Mouse (Mus musculus) forebrain, embryonic 10.5 days (tissue): ENCODE results near the gene Sh3bgrl2. TPM values are rescaled to one million over a fixed set of nuclear protein-coding genes. Genes with fewer than 3 reads are reported as not detected.

Experiments used
- DNase-seq: peaks from one replicate; pipeline ENCODE4 v3.0.0-alpha.2; 2017; ENCODE audit warnings: low spot score; ENCODE audit errors: extremely low spot score
- H3K27ac ChIP-seq: fragments of 300-500 bp; sonication (generic); 2 replicates; pipeline ENCODE4 v1.5.1; 2016; ENCODE audit warnings: mild to moderate bottlenecking
- H3K27me3 ChIP-seq: fragments of 300-500 bp; sonication (generic); 2 replicates; pipeline ENCODE4 v1.6.1; 2016; ENCODE audit warnings: mild to moderate bottlenecking; ENCODE audit not compliant: poor library complexity, severe bottlenecking
- H3K36me3 ChIP-seq: fragments of 300-500 bp; sonication (generic); replicated peaks from 2 replicates; pipeline ENCODE4 v1.6.1; 2016; ENCODE audit warnings: mild to moderate bottlenecking, moderate library complexity
- H3K4me1 ChIP-seq: fragments of 300-500 bp; sonication (generic); 2 replicates; pipeline ENCODE4 v1.6.1; 2016
- H3K4me3 ChIP-seq: fragments of 300-500 bp; sonication (generic); 2 replicates; pipeline ENCODE4 v1.5.1; 2016; ENCODE audit warnings: mild to moderate bottlenecking, moderate library complexity
- H3K9me3 ChIP-seq: fragments of 300-500 bp; sonication (generic); 2 replicates; pipeline ENCODE4 v1.6.1; 2016; ENCODE audit warnings: mild to moderate bottlenecking, moderate library complexity
- WGBS: fragments of 180-500 bp; shearing (Covaris S2); methylation state at CpG from one replicate; pipeline ENCODE4 v1.1.7; 2016; 5-methylcytosine and 5-hydroxymethylcytosine counted together
- polyA plus RNA-seq: library from polyadenylated mRNA; unstranded; fragments of >200 nt; fragmentation: Nextera tagmentation; extraction: Ambion mirVana; gene quantifications from 2 replicates; pipeline ENCODE4 v1.2.1, GENCODE M21; 2016

Sh3bgrl2 gene
- polyA plus RNA-seq, 1 experiment from 2014 or later, result 12.1 TPM

DNA sequence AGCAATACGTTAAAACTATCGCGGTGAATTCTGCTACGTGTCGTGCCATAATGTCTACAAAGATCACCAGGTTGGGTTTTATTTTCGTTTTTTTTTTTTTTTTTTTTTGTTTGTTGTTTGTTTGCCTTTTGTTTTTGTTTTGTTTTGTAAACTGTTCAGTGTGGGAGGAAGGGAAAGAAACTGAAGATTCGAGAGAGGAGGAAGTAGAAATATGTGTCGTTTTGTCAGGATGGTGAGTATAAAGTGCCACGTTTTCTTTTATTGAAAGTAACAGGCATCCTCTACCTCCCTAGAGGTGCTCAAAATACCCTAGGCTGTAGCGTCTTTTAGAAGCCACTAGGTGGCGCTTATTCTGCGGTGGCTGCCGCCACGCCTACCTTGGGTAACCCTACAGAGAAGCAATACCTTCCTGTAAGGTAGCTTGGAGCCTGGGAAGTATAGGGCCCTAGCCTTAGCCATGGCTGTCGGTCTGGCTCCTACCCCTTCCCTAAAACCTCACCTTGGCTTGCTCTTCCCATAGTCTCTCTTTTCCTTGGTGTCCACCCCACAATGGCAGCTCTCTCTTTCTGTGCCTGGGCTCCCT lies 104.6 kb downstream of the Sh3bgrl2 start:
- Histone ChIP-seq H3K9me3 (peaks cover 5% of the 10 kb centered on the region; the same call in 1 of the 2 replicates), H3K27ac (0 out of 2 replicates have a peak overlapping the region, but pooled peaks have one; percentile 25), H3K36me3 (no peaks in the 10 kb centered on the region), H3K27me3 (peaks cover 4% of the 10 kb centered on the region; the same call in 1 of the 2 replicates), H3K4me3 (no peak overlapping the region), H3K4me1 (peaks cover 23% of the 10 kb centered on the region)
- no peak for DNase-seq
- WGBS, result 29% methylated on average over 15 of the region's 15 CpGs

- Histone ChIP-seq H3K36me3 (no peaks in the 10 kb centered on the region), H3K4me3 (no peak overlapping the region), H3K9me3 (peaks cover 5% of the 10 kb centered on the region; the same call in 1 of the 2 replicates), H3K27ac (no peak overlapping the region), H3K4me1 (peaks cover 11% of the 10 kb centered on the region), H3K27me3 (peaks cover 4% of the 10 kb centered on the region; the same call in 1 of the 2 replicates)
- WGBS, result 82% methylated on average over 5 of the region's 5 CpGs
- DNase-seq, result no peak
These were observed 106.5 kb downstream of the Sh3bgrl2 start for GRCm38 (mm10) chr9:83654601-83655000.

GRCm38 (mm10) chr9:83656960-83657651 lies 109.0 kb downstream of the Sh3bgrl2 start:
- peaks cover 12% of the 10 kb centered on the region; the same call in 1 of the 2 replicates for H3K9me3 ChIP-seq
- H3K27ac ChIP-seq, result 0 out of 2 replicates have a peak overlapping the region, but pooled peaks have one; percentile 20
- H3K36me3 ChIP-seq, result no peaks in the 10 kb centered on the region; the same call in 1 of the 2 replicates
- peaks cover 11% of the 10 kb centered on the region for H3K4me1 ChIP-seq
- peaks cover 4% of the 10 kb centered on the region; the same call in 1 of the 2 replicates for H3K27me3 ChIP-seq
- H3K4me3 ChIP-seq, result no peak overlapping the region
- DNase-seq, result no peak
- 47% methylated on average over 8 of the region's 8 CpGs for WGBS

DNA sequence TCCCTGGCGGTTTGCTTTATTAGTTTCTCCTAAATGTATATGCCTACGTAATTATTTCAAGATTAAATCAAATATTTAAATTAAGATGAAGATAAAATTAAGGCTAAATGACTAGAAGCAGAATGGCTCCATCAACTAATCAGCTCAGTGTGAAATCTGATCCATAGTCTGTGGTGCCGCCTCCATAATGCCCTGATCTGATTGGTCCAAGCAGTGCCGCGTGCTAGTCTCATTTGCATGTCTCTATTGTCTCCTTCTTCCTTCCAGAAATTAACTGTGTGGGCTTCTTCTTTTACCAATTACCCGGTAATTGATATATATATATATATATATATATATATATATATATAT lies 109.5 kb downstream of the Sh3bgrl2 start:
- peaks cover 11% of the 10 kb centered on the region for H3K4me1 ChIP-seq
- H3K4me3 ChIP-seq, result no peak overlapping the region
- H3K27ac ChIP-seq, result no peak overlapping the region
- H3K9me3 ChIP-seq, result peaks cover 12% of the 10 kb centered on the region; the same call in 1 of the 2 replicates
- DNase-seq, result no peak
- 59% methylated on average over 6 of the region's 6 CpGs for WGBS
- H3K27me3 ChIP-seq, result peaks cover 4% of the 10 kb centered on the region; the same call in 1 of the 2 replicates
- no peaks in the 10 kb centered on the region; the same call in 1 of the 2 replicates for H3K36me3 ChIP-seq

- no peaks in the 10 kb centered on the region for H3K27me3 ChIP-seq
- 93% methylated on average over 2 of the region's 2 CpGs for WGBS
- peaks cover 12% of the 10 kb centered on the region; the same call in 1 of the 2 replicates for H3K9me3 ChIP-seq
- no peak overlapping the region for H3K27ac ChIP-seq
- no peak for DNase-seq
- no peak overlapping the region for H3K4me3 ChIP-seq
- H3K36me3 ChIP-seq, result no peaks in the 10 kb centered on the region; the same call in 1 of the 2 replicates
- peaks cover 20% of the 10 kb centered on the region for H3K4me1 ChIP-seq
These were observed 111.0 kb downstream of the Sh3bgrl2 start for GRCm38 (mm10) chr9:83659081-83659480.

GRCm38 (mm10) chr9:83661811-83662210 lies 113.7 kb downstream of the Sh3bgrl2 start:
- Histone ChIP-seq H3K4me3 (no peak overlapping the region), H3K27me3 (peaks cover 13% of the 10 kb centered on the region), H3K27ac (no peak overlapping the region), H3K36me3 (no peaks in the 10 kb centered on the region; the same call in 1 of the 2 replicates), H3K4me1 (peaks cover 44% of the 10 kb centered on the region), H3K9me3 (peaks cover 7% of the 10 kb centered on the region; the same call in 1 of the 2 replicates)
- DNase-seq, result no peak
- WGBS, result 90% methylated on average over 5 of the region's 5 CpGs

DNA sequence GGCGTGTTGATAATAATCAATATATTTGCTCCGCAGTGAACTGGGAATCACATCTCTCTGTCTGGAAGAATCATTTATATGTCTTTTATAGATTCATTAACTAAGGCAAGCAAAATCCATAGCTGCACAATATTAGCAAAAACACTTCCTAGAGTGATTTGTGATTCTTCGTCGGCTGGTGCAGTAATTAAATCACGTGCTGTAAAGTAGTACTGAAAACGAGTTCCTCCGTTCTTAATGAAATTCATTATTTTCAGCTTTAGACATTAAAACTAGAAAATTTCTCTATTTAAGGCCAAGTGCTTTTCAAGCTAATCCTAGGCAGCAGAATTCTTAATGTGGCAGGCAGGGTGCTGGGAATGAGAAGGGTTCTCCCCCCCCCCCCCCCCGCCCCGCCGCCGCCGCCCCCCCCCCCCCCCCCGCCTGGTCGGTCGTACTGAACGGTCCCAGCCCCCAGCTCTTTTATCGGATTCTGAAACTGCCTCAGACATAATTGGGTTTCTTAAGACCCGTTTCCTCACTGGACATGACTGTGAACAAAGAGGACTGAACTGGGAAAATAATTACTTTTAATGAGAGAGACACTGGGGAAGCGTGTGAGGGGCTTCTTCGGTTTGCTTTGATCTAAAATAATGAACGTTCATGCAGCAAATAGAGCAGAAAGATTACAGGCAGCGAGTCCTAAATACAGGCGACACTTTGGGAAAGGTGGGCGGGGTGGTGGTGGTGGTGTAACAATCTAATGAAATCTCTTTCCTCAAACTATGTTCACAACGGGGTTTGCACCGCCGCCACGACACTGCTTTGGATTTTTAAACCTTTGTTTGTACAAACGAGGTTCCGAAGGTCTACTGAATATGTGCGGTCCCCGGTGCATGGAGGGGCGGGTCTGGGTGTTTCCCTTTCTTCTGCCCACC lies 116.1 kb downstream of the Sh3bgrl2 start:
- Histone ChIP-seq H3K27ac (peak overlapping the region; percentile 70), H3K27me3 (peaks cover 32% of the 10 kb centered on the region), H3K9me3 (peaks cover 7% of the 10 kb centered on the region; the same call in 1 of the 2 replicates), H3K4me3 (peak overlapping the region; percentile 41), H3K4me1 (peaks cover 41% of the 10 kb centered on the region), H3K36me3 (no peaks in the 10 kb centered on the region; the same call in 1 of the 2 replicates)
- WGBS, result 18% methylated on average over 25 of the region's 33 CpGs
- DNase-seq, result peak; percentile 76

DNA sequence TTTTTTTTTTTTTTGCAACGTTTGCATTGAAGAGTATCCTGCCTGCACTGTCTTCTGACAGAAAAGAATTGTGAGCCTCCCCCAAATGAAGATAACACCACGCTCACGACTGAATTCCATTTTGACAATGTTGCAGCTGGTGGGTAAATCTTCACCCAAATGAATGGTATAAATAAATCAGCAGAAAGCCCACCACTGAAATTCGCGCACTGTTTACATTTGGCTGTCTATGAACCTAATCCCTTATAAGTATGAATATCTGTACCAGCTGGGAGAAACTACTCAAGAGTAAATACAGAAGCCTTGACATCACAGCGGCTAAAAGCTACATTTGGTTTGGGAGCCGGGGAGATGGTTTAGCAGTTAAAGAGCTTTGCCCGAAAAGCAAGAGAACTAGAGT lies 116.8 kb downstream of the Sh3bgrl2 start:
- Histone ChIP-seq H3K4me3 (peak overlapping the region; percentile 41; the same call in 1 of the 2 replicates), H3K27ac (peak overlapping the region; percentile 66), H3K36me3 (no peaks in the 10 kb centered on the region; the same call in 1 of the 2 replicates), H3K4me1 (peaks cover 41% of the 10 kb centered on the region), H3K9me3 (peaks cover 7% of the 10 kb centered on the region; the same call in 1 of the 2 replicates), H3K27me3 (peaks cover 32% of the 10 kb centered on the region)
- WGBS, result 51% methylated on average over 8 of the region's 8 CpGs
- DNase-seq, result no peak

DNA sequence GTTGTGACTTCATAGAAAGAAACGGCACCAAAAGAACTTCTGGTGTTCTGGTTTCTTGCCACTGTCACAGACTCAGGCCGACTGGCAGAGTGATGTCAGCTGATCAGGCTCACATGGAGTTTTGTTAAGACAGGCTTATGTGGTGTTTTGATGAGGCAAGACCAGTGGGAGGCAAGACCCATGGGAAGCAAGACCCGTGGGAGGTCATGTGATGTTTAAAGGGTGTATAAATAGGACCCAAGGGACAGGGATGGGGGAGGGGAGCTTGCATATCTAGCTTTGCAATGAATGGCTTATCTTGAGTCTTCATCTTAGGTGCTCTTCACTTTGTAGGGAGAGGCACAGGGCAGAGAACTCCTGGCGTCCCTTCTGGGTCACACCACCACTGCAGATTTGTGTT lies 118.9 kb downstream of the Sh3bgrl2 start:
- no peak overlapping the region for H3K4me3 ChIP-seq
- WGBS, result 77% methylated on average over 4 of the region's 4 CpGs
- H3K36me3 ChIP-seq, result no peaks in the 10 kb centered on the region
- DNase-seq, result no peak
- H3K27ac ChIP-seq, result 0 out of 2 replicates have a peak overlapping the region, but pooled peaks have one; percentile 25
- peaks cover 41% of the 10 kb centered on the region for H3K4me1 ChIP-seq
- H3K27me3 ChIP-seq, result peaks cover 32% of the 10 kb centered on the region
- no peaks in the 10 kb centered on the region for H3K9me3 ChIP-seq

DNA sequence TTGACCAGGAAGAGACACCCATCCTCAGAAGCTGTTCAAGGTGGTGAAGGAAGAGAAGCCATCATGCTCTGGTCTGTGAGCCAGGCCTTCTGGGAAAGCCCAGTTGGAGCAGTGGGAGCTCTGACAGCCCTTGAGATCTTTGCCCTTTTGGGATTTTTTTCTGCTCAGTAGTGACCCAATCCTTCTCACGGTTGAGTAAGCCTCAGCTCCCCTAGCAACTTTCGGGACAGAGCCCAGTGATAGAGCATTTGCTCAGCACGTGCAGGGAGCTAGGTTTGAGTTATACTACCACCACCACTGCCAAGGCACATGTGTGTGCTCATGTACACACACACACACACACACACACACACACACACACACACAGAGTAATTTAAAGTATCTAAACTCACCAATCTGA lies 131.5 kb downstream of the Sh3bgrl2 start:
- no peaks in the 10 kb centered on the region for H3K9me3 ChIP-seq
- 59% methylated on average over 3 of the region's 3 CpGs for WGBS
- H3K36me3 ChIP-seq, result no peaks in the 10 kb centered on the region
- H3K27ac ChIP-seq, result 0 out of 2 replicates have a peak overlapping the region, but pooled peaks have one; percentile 37
- no peak overlapping the region for H3K4me3 ChIP-seq
- DNase-seq, result no peak
- peaks cover 30% of the 10 kb centered on the region for H3K27me3 ChIP-seq
- H3K4me1 ChIP-seq, result peaks cover 44% of the 10 kb centered on the region

- Histone ChIP-seq H3K27ac (no peak overlapping the region), H3K4me1 (peaks cover 59% of the 10 kb centered on the region), H3K4me3 (no peak overlapping the region), H3K9me3 (no peaks in the 10 kb centered on the region), H3K36me3 (no peaks in the 10 kb centered on the region), H3K27me3 (peaks cover 38% of the 10 kb centered on the region)
- WGBS, result 83% methylated on average over 12 of the region's 12 CpGs
- DNase-seq, result no peak
These were observed 133.8 kb downstream of the Sh3bgrl2 start for GRCm38 (mm10) chr9:83681661-83682655.
